Mouse (Mus musculus) CH12.LX (cell line): Measurements from ENCODE around the gene Acss2.

Experiments used
- CHD2 ChIP-seq: IDR thresholded peaks from 2 replicates; pipeline ENCODE4 v1.6.1; 2011; ENCODE audit warnings: low read length, improper control_type of control experiment
- CTCF ChIP-seq, 2 experiments: IDR thresholded peaks in 1 of 2; conservative IDR thresholded peaks in 1 of 2; 2 replicates each; pipeline ENCODE4 v1.5.1; 2011 to 2012; ENCODE audit warnings: low read depth in 2 of 2, low read length in 2 of 2, improper control_type of control experiment in 1 of 2, inconsistent platforms in 1 of 2, mild to moderate bottlenecking in 1 of 2, moderate library complexity in 1 of 2
- ELF1 ChIP-seq: IDR thresholded peaks from 2 replicates; pipeline ENCODE4 v1.6.1; 2014; ENCODE audit warnings: low read depth, mild to moderate bottlenecking, inconsistent platforms, low read length, improper control_type of control experiment
- HCFC1 ChIP-seq: IDR thresholded peaks from 2 replicates; pipeline ENCODE4 v1.6.1; 2012; ENCODE audit warnings: low read depth, mild to moderate bottlenecking, inconsistent platforms, low read length, improper control_type of control experiment
- POLR2A ChIP-seq: IDR thresholded peaks from 2 replicates; pipeline ENCODE4 v1.6.1; 2011; ENCODE audit warnings: low read depth, mild to moderate bottlenecking, improper control_type of control experiment, low read length
- RAD21 ChIP-seq: IDR thresholded peaks from 2 replicates; pipeline ENCODE4 v1.6.1; 2011; ENCODE audit warnings: low read depth, mild to moderate bottlenecking, low read length, improper control_type of control experiment, moderate library complexity

DNA sequence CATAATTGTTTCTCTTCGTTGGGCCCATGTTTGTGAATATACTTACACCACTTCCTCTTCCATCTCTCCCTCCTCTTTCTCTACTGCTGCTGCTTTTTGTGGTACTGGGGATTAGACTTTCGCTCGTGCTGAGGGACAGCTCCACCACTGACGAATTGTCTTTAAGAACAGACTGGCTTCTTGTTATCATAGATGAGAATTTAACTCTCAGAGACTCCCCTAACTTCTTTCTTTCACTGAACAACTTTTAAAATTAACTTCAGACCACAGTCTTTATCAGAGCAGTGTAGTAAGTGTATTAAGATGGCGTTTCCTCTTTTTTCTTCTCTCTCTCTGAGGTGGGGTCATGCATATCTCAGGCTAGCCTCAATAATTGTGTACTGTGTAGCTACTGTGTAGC is 6.0 kb downstream of the Acss2 start:
- no peak for TF ChIP-seq CHD2
- TF ChIP-seq HCFC1 = no peak
- TF ChIP-seq POLR2A = no peak
- TF ChIP-seq ELF1 = no peak
- no peak for TF ChIP-seq RAD21
- no peak for TF ChIP-seq CTCF (conservative IDR thresholded peaks at IDR 0.05 in 1 of 2, IDR thresholded peaks at IDR 0.05 in 1 of 2; ENCODE audit: low read depth in 2 of 2, low read length in 2 of 2)
